Mouse (Mus musculus) spleen, adult 2 months (tissue): ENCODE data around the gene Dnah2. TPM values are rescaled to one million over a fixed set of nuclear protein-coding genes. Genes with fewer than 3 reads are reported as not detected.

Source experiments
- DNase-seq, 2 experiments: peaks; one replicate each; pipeline versions ENCODE4 v3.0.0 to v3.0.0-alpha.2; 2012 to 2021; ENCODE audit warnings: low spot score in 2 of 2, low read depth in 1 of 2
- H3K27ac ChIP-seq: fragments of 200-500 bp; 2 replicates; pipeline ENCODE4 v1.5.1; 2012; ENCODE audit warnings: low read length, inconsistent platforms; ENCODE audit not compliant: insufficient read depth
- H3K27me3 ChIP-seq: fragments of 200-500 bp; 2 replicates; pipeline ENCODE4 v1.6.1; 2012; ENCODE audit warnings: mild to moderate bottlenecking, moderate library complexity, low read length, inconsistent platforms; ENCODE audit not compliant: control insufficient read depth, insufficient read depth
- H3K36me3 ChIP-seq: fragments of 200-500 bp; 2 replicates; pipeline ENCODE4 v1.6.1; 2012; ENCODE audit warnings: mild to moderate bottlenecking, low read length, inconsistent platforms; ENCODE audit not compliant: control insufficient read depth, insufficient read depth
- H3K4me1 ChIP-seq: fragments of 200-500 bp; 2 replicates; pipeline ENCODE4 v1.6.1; 2011; ENCODE audit warnings: inconsistent platforms; ENCODE audit not compliant: control insufficient read depth, insufficient read depth, insufficient read length
- H3K4me3 ChIP-seq: fragments of 200-500 bp; 2 replicates; pipeline ENCODE4 v1.5.1; 2011; ENCODE audit warnings: mild to moderate bottlenecking, inconsistent platforms; ENCODE audit not compliant: insufficient read depth, insufficient read length; ENCODE audit errors: extremely low read depth
- CTCF ChIP-seq: fragments of 200-500 bp; IDR thresholded peaks from 2 replicates; pipeline ENCODE4 v1.5.1; 2011; ENCODE audit warnings: mild to moderate bottlenecking, inconsistent platforms; ENCODE audit not compliant: insufficient read depth, insufficient read length, insufficient replicate concordance; ENCODE audit errors: extremely low read depth
- POLR2A ChIP-seq: fragments of 200-500 bp; IDR thresholded peaks from 2 replicates; pipeline ENCODE4 v1.6.1; 2011; ENCODE audit warnings: low read depth, low read length, inconsistent platforms
- WGBS: fragments of 180-500 bp; shearing (Covaris S2); methylation state at CpG from one replicate; pipeline ENCODE4 v1.1.7; 2018; 5-methylcytosine and 5-hydroxymethylcytosine counted together
- polyA plus RNA-seq: library from polyadenylated mRNA; depleted of rRNA; stranded (reverse); fragments of >200 nt; gene quantifications from 2 replicates; pipeline ENCODE4 v1.2.3, GENCODE M21; 2012

Gene Dnah2
- polyA plus RNA-seq, 1 experiment, result 0.29 TPM

DNA sequence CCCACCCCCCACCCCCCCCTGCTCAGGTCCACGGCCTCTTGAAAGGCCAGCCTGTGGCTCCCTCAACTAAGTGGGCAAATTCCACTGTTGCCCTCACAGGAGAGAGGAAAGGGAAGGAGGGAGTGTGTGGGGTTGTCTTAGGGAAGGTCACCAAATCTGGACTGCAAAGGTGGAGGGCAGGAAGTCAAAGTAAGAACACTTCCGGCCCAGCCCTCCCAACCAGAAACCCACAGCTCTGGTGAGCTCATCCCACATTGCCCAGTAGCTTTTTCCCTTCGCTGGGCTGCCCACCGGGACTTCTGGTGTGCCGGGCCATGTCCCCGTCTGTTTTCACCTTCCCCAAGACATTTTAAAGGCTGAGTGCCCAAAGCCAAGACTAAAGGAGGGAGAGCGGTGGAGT is 57.2 kb downstream of the Dnah2 start:
- TF ChIP-seq POLR2A (no peak), CTCF (no peak)
- 29% methylated on average over 7 of the region's 7 CpGs for WGBS
- H3K4me1 ChIP-seq, result no peaks in the 10 kb centered on the region; the same call in 1 of the 2 replicates
- no peak overlapping the region for H3K27ac ChIP-seq
- no peaks in the 10 kb centered on the region for H3K36me3 ChIP-seq
- no peaks in the 10 kb centered on the region for H3K27me3 ChIP-seq
- H3K4me3 ChIP-seq, result no peak overlapping the region
- DNase-seq, result no peak

DNA sequence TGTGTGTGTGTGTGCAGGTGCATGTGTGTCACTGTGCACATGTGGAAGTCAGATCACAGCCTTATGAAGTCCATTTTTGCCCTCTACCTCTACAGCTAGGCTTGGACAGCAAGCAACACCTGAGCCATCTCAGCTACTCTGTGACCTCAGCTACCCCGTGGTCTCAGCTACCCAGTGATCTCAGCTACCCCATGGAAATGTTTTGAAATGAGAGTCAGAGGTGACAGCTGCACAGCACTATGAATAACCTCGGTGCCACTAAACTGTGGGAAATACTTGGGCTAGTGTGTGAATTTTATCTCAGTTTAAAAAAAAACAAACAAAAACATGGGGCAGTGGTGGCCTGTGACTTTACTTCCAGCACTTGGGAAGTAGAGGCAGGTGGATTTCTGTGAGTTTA is 58.0 kb downstream of the Dnah2 start:
- no peaks in the 10 kb centered on the region for H3K36me3 ChIP-seq
- no peak overlapping the region for H3K27ac ChIP-seq
- TF ChIP-seq POLR2A (no peak), CTCF (no peak)
- no peaks in the 10 kb centered on the region for H3K27me3 ChIP-seq
- WGBS, result 60% methylated on average over 2 of the region's 2 CpGs
- H3K4me3 ChIP-seq, result no peak overlapping the region
- no peak for DNase-seq
- no peaks in the 10 kb centered on the region; the same call in 1 of the 2 replicates for H3K4me1 ChIP-seq

DNA sequence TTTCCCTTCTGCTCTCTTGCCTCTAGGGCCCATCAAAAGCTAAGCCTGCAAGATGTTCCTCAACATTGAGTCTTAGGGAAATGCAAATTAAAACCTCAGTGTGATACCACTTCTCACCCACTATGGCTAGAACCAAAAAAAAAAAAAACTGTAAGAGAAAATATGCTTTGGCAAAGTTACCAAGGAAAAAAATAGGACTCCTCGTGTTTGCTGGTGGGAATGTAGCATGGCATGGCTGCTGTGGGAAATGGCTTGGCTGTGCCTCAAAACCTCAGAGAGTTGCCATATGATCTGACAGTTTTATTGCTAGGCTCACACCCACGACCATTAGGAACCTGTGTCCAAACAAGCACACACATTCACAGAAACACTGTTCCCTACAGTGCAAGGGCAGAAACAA is 61.4 kb downstream of the Dnah2 start:
- Histone ChIP-seq H3K27ac (no peak overlapping the region), H3K27me3 (no peaks in the 10 kb centered on the region), H3K4me3 (no peak overlapping the region), H3K4me1 (no peaks in the 10 kb centered on the region; the same call in 1 of the 2 replicates), H3K36me3 (no peaks in the 10 kb centered on the region)
- no peak for DNase-seq
- WGBS, result 53% methylated on average over 2 of the region's 2 CpGs
- TF ChIP-seq CTCF, result no peak
- no peak for TF ChIP-seq POLR2A

DNA sequence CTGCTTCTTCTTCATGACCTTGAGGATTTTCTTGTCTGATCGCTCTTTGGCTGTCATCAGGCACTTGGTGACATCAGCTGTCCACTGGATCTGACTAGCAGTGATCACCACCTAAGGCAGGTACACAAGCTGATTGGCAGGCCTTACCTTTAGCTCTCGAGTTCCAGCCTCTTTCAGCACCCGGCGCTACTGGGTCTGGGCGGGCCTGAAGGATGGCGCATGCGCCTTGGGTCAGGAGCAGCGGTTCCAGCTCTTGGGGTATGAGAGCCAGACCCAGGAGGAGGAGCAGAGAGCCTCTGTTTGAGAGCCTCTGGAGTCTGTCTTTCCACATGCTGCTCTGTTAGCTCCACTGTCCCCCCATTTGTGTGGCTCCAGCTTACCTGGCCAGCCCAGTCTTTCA is 71.3 kb downstream of the Dnah2 start:
- no peak overlapping the region for H3K4me3 ChIP-seq
- H3K36me3 ChIP-seq, result no peaks in the 10 kb centered on the region
- no peak for TF ChIP-seq CTCF
- TF ChIP-seq POLR2A, result no peak
- no peaks in the 10 kb centered on the region for H3K27me3 ChIP-seq
- H3K27ac ChIP-seq, result no peak overlapping the region
- H3K4me1 ChIP-seq, result no peaks in the 10 kb centered on the region
- no peak for DNase-seq
- WGBS, result 89% methylated on average over 8 of the region's 8 CpGs

DNA sequence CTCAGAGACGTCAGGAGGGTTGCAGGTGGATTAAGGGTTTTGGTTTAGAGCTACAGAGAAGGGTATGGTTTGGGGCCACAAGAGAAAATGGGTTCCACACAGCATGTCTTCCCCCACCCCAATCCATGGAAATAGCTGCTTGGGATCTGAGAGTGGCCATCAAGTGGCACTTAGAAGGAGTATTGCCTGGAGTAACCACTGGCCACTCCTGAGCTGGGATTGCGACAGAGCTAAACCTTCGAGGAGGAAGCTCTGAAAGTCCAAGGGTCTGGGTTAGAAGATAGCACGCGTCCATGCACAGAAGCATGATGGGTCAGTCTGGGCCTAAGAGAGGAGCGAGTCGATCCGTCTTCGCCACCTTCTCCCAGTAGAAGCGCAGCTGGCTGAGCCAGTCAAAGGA is 72.1 kb downstream of the Dnah2 start:
- no peaks in the 10 kb centered on the region for H3K27me3 ChIP-seq
- H3K36me3 ChIP-seq, result no peaks in the 10 kb centered on the region
- H3K4me3 ChIP-seq, result no peak overlapping the region
- no peaks in the 10 kb centered on the region for H3K4me1 ChIP-seq
- TF ChIP-seq CTCF, result no peak
- TF ChIP-seq POLR2A, result no peak
- DNase-seq, result no peak
- H3K27ac ChIP-seq, result no peak overlapping the region
- 85% methylated on average over 10 of the region's 10 CpGs for WGBS

DNA sequence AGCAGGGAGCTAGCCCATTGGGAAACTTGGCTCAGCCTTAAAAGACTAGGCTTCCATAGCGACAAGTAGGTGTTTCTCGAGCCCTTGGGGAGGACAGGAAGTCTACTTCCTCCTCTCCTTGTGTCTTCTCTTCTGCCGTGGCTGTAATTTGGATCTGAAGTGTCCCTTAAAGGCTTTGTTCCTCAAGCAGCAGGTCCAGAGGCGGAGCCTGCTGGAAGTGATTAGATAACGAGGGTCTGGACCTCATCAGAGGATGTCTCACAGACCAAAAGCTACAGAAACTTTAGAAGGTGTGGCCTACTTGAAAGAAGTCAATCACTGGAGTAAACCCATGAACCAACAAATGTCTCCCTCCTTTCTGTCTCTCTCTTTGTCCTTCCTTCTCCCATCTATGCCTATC is 74.2 kb downstream of the Dnah2 start:
- TF ChIP-seq CTCF, result no peak
- no peak for TF ChIP-seq POLR2A
- Histone ChIP-seq H3K36me3 (no peaks in the 10 kb centered on the region), H3K27ac (no peak overlapping the region), H3K27me3 (no peaks in the 10 kb centered on the region), H3K4me3 (no peak overlapping the region), H3K4me1 (no peaks in the 10 kb centered on the region)
- DNase-seq, result no peak
- 31% methylated on average over 5 of the region's 5 CpGs for WGBS

DNA sequence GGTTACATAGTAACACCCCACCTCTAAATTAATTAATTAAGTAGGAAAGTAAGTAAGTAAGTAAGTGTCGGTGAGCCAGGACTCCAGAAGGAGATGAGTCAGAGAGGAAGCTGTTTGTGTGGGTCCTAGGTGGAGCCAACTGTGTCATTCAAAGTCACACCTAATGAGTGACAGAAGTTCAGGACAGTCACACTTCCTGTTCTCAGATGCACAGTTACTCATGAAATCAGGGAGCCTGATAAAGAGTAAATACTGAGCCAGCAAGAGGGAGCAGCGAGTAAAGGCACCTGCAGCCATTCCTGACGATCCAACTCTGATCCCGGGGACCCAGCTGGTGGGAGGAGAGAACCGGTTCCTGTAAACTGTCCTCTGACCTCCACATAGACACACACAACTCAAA is 76.2 kb downstream of the Dnah2 start:
- WGBS, result 57% methylated on average over 5 of the region's 5 CpGs
- no peak overlapping the region for H3K4me3 ChIP-seq

DNA sequence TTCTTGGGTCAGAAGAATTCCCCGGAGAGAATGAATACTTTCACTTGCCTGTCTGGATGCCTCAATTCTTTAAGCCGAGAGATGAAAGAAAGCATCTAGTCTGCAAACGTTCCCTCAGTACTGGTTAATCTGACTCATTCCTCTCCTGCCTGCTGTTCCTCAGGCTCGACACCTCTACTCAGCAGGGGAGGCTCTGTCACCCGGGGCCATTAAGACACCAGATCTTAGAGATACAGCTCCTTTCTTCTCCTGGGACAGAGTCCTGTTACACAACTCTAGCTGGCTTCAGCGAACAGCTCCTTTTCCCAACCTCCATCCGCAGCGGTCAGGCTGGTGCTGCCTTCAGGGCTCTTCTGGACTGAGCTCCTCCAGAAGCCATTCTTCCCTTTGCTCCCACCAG is 77.4 kb downstream of the Dnah2 start:
- no peak for DNase-seq
- no peaks in the 10 kb centered on the region for H3K27me3 ChIP-seq
- no peak overlapping the region for H3K4me3 ChIP-seq
- H3K27ac ChIP-seq, result no peak overlapping the region
- no peak for TF ChIP-seq CTCF
- TF ChIP-seq POLR2A, result no peak
- H3K4me1 ChIP-seq, result no peaks in the 10 kb centered on the region
- no peaks in the 10 kb centered on the region for H3K36me3 ChIP-seq
- 43% methylated on average over 8 of the region's 8 CpGs for WGBS

More for the DNA sequence above, 76.2 kb downstream of the Dnah2 start:
- no peak for TF ChIP-seq CTCF
- TF ChIP-seq POLR2A, result no peak
- Histone ChIP-seq H3K4me1 (no peaks in the 10 kb centered on the region), H3K27ac (no peak overlapping the region), H3K27me3 (no peaks in the 10 kb centered on the region), H3K36me3 (no peaks in the 10 kb centered on the region)
- no peak for DNase-seq
